Mouse (Mus musculus) midbrain, postnatal 0 days (tissue): ENCODE measurements around the gene Pgghg. TPM values are rescaled to one million over a fixed set of nuclear protein-coding genes. Genes with fewer than 3 reads are reported as not detected.
A peak's percentile ranks its signal among the peaks of the same experiment; 100 is the strongest.

Source experiments
- ATAC-seq: fragments of 200-750 bp; cut with Nextera tagmentation; 2 replicates; pipeline ENCODE4 v1.8.0; 2017; ENCODE audit warnings: moderate number of reproducible peaks, mild to moderate bottlenecking, moderate TSS enrichment, moderate library complexity; ENCODE audit not compliant: low FRiP score
- DNase-seq: peaks from one replicate; pipeline ENCODE4 v3.0.0-alpha.2; 2015; ENCODE audit warnings: low spot score
- H3K27ac ChIP-seq: fragments of 300-500 bp; sonication (generic); 2 replicates; pipeline ENCODE4 v1.5.1; 2014; ENCODE audit warnings: low read depth, mild to moderate bottlenecking, low read length, mixed read lengths
- H3K27me3 ChIP-seq: fragments of 300-500 bp; sonication (generic); 2 replicates; pipeline ENCODE4 v1.6.1; 2014; ENCODE audit warnings: low read length, control low read depth, mixed read lengths; ENCODE audit not compliant: insufficient read depth
- H3K36me3 ChIP-seq: fragments of 300-500 bp; sonication (generic); 2 replicates; pipeline ENCODE4 v1.6.1; 2014; ENCODE audit warnings: low read length, control low read depth, mixed read lengths; ENCODE audit not compliant: insufficient read depth
- H3K4me1 ChIP-seq: fragments of 300-500 bp; sonication (generic); 2 replicates; pipeline ENCODE4 v1.6.1; 2014; ENCODE audit warnings: mild to moderate bottlenecking, control low read depth, antibody characterized with exemption, low read length, mixed read lengths; ENCODE audit not compliant: insufficient read depth
- H3K4me2 ChIP-seq: fragments of 300-500 bp; sonication (generic); 2 replicates; pipeline ENCODE4 v1.6.1; 2014; ENCODE audit warnings: low read depth, mild to moderate bottlenecking, low read length, mixed read lengths; ENCODE audit not compliant: poor library complexity, severe bottlenecking
- H3K4me3 ChIP-seq: fragments of 300-500 bp; sonication (generic); 2 replicates; pipeline ENCODE4 v1.5.1; 2014; ENCODE audit warnings: low read depth, mild to moderate bottlenecking, low read length, moderate library complexity
- H3K9ac ChIP-seq: fragments of 300-500 bp; sonication (generic); replicated peaks from 2 replicates; pipeline ENCODE4 v1.6.1; 2014; ENCODE audit warnings: mild to moderate bottlenecking, low read length, moderate library complexity, mixed read lengths; ENCODE audit not compliant: poor library complexity, severe bottlenecking
- H3K9me3 ChIP-seq: fragments of 300-500 bp; sonication (generic); 2 replicates; pipeline ENCODE4 v1.6.1; 2016; ENCODE audit warnings: low read length, control low read depth
- CTCF ChIP-seq: IDR thresholded peaks from 2 replicates; pipeline ENCODE4 v1.5.1; 2016; ENCODE audit warnings: antibody characterized with exemption, mild to moderate bottlenecking
- WGBS: fragments of 180-500 bp; shearing (Covaris S2); extraction: QIAGEN DNeasy Blood & Tissue Kit; methylation state at CpG from one replicate; pipeline ENCODE4 v1.1.7; 2014; 5-methylcytosine and 5-hydroxymethylcytosine counted together
- polyA plus RNA-seq: library from polyadenylated mRNA; unstranded; fragments of >200 nt; fragmentation: Nextera tagmentation; extraction: Ambion mirVana; gene quantifications from 2 replicates; pipeline ENCODE4 v1.2.1, GENCODE M21; 2015
- total RNA-seq: library from RNA; depleted of rRNA; stranded (reverse); fragments of >200 nt; gene quantifications from 2 replicates; pipeline ENCODE4 v1.2.3, GENCODE M21; 2014

The Pgghg gene
- total and polyA plus RNA-seq, 2 experiments from 2014 or later = 4.4 to 7.8 TPM

DNA sequence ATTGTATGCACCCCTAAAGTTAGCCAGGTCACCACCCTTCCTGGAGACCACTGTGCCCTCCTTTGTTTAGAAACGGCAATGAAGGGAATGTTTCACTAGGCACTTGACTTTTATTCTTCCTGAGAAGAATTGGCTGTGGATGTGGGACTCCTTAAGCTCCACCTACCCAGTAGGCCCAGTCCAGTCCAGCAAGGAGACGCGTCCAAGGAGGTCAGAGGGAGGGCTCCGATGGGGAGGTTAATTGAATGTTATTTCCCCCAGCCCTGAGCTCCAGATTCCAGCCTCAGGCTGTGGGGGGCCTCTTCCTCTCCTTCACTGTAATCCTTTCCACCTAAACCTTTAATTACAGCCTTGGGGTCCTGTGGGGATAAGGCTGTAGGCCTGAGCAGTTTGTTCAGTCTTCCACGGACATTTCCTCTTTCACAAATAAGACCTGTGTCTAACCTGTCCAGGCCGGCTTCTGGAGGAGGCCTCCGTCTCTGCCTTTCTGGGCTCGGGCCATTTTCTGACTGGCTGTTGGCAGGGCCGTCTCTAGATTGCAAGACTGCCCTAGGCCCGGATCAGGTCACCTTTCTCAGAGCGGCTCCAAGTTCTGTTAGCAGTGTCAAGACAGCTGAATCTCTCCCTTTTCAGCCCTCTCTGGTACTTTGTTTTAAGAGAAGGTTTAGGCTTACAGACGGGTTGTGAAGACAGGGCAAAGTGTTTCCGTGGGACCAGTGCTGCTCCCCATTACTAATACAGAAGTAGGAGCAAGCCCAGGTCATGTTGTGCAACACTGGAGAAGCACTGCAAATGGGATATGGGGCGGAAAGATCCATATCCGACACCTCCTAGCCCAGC lies 38.9 kb upstream of the Pgghg start:
- no peak overlapping the region for H3K4me2 ChIP-seq
- no peak for TF ChIP-seq CTCF
- H3K36me3 ChIP-seq = peaks cover 23% of the 10 kb centered on the region
- no peak overlapping the region for H3K27ac ChIP-seq
- H3K4me3 ChIP-seq = no peak overlapping the region
- DNase-seq (no peak), ATAC-seq (no peak)
- H3K4me1 ChIP-seq = no peaks in the 10 kb centered on the region
- H3K9ac ChIP-seq = no peak overlapping the region
- no peaks in the 10 kb centered on the region for H3K9me3 ChIP-seq
- 81% methylated on average over 15 of the region's 15 CpGs for WGBS
- no peaks in the 10 kb centered on the region for H3K27me3 ChIP-seq

DNA sequence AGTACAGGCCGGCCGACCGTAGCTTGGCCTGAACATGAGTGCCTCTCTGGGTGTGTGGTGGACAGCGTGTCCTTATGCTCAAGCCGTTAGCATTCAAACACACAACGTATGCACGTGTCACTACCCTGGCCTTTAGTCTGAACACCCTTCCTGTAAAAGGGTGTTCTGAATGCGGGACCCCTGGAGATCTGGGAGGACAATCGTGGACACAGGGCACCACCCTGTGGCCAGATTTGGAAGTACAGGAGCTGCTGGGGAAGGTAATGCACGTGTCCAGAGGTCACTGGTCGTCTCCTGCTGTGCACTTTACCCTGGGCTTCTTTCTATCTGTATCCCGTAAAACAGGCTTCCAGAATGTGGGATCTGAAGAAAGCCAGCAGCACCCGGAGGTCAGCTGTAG lies 38.0 kb upstream of the Pgghg start:
- H3K27me3 ChIP-seq = no peaks in the 10 kb centered on the region
- H3K36me3 ChIP-seq = peaks cover 13% of the 10 kb centered on the region; the same call in 1 of the 2 replicates
- no peaks in the 10 kb centered on the region for H3K4me1 ChIP-seq
- H3K9me3 ChIP-seq = no peaks in the 10 kb centered on the region
- H3K4me2 ChIP-seq = no peak overlapping the region
- peak; percentile 91 for TF ChIP-seq CTCF
- 0 out of 2 replicates have a peak overlapping the region, but pooled peaks have one; percentile 40 for H3K9ac ChIP-seq
- peak; percentile 42 for ATAC-seq
- H3K27ac ChIP-seq = no peak overlapping the region
- peak; percentile 71 for DNase-seq
- no peak overlapping the region for H3K4me3 ChIP-seq
- WGBS = 23% methylated on average over 13 of the region's 13 CpGs

DNA sequence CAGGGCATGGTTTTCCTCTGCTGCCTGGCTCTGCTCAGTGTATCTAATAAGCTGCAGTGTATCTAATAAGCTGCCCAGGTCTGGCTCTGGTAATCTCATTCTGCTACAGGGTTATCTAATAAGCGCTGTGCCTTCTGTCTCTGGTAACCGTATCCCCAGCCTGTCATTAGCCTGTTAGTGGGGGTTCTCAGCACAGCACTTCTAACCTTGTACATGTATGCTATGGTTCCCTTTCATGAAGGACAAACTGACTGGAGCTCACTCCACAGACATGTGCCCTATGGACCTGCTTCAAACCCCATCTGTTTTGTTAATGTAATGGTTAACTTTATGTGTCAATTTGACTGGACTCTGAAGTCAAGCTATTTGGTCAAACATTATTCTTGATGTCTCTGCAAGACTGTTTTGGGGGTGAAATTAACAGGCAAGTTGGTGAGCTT lies 35.5 kb upstream of the Pgghg start:
- Histone ChIP-seq H3K27me3 (no peaks in the 10 kb centered on the region), H3K36me3 (no peaks in the 10 kb centered on the region), H3K9ac (no peak overlapping the region), H3K4me2 (no peak overlapping the region), H3K9me3 (no peaks in the 10 kb centered on the region), H3K27ac (no peak overlapping the region), H3K4me1 (no peaks in the 10 kb centered on the region), H3K4me3 (no peak overlapping the region)
- ATAC-seq (no peak), DNase-seq (no peak)
- WGBS = 89% methylated on average over 2 of the region's 2 CpGs
- no peak for TF ChIP-seq CTCF

DNA sequence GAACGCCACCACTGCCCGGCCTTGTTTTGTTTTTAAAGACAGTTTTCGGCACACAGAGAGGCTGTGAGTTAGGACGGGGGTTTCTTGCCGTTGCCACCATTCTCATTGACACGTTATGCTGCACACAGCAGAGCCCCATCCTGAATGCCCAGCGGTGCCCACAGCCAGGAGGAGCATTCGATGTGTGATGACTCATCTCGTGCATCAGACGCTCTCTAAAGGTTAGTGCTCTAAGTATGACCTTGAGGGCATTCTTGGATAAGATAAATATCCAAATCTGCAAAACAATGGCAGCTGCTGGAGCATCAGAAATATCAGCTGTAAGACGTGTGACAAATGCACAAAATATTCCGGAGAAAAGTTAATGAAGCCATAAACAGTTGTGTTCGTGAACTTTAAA lies 34.1 kb upstream of the Pgghg start:
- no peak for TF ChIP-seq CTCF
- H3K4me3 ChIP-seq = no peak overlapping the region
- no peak overlapping the region for H3K9ac ChIP-seq
- H3K36me3 ChIP-seq = no peaks in the 10 kb centered on the region
- DNase-seq = no peak
- H3K4me2 ChIP-seq = no peak overlapping the region
- H3K9me3 ChIP-seq = no peaks in the 10 kb centered on the region
- H3K4me1 ChIP-seq = no peaks in the 10 kb centered on the region
- no peak overlapping the region for H3K27ac ChIP-seq
- no peaks in the 10 kb centered on the region for H3K27me3 ChIP-seq
- no peak for ATAC-seq
- 86% methylated on average over 13 of the region's 13 CpGs for WGBS

DNA sequence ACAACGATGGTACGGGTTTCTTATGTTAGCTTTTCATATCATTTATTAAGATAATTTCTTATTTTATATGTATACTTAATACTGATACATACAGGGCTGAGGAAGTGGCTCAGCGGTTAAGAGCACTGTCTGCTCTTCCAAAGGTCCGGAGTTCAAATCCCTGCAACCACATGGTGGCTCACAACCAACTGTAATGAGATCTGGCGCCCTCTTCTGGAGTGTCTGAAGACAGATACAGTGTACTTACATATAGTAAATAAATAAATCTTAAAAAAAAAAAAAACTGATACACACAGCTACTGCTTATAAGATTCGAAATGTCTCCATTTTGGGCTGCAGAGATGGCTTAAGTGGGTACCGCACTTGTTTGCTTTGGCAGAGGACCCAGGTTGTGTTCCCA lies 33.5 kb upstream of the Pgghg start:
- ATAC-seq (no peak), DNase-seq (no peak)
- Histone ChIP-seq H3K9me3 (no peaks in the 10 kb centered on the region), H3K4me3 (no peak overlapping the region), H3K36me3 (no peaks in the 10 kb centered on the region), H3K4me1 (no peaks in the 10 kb centered on the region), H3K9ac (no peak overlapping the region), H3K27ac (no peak overlapping the region), H3K4me2 (no peak overlapping the region), H3K27me3 (no peaks in the 10 kb centered on the region)
- TF ChIP-seq CTCF = peak; percentile 40
- WGBS = 84% methylated on average over 7 of the region's 7 CpGs

DNA sequence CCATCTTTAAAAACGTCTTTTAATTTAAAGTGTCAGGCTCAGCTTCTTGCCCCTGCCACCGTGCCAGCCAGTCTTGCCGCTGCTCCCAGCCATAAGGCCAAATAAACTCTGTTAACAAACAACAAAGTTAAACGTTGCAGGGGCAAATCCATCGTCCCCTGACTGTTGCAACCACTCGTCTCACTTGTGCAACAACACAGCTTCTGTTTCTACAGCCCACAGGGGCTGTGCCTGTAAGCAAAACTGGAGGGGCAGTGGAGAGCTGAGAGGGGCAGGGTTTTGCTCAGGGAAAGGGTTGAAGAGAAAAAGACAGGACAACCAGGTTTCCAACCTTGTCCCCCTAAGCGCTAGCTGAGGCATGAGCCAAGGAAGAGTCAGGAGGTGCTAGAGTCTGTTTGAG lies 33.0 kb upstream of the Pgghg start:
- Histone ChIP-seq H3K9ac (no peak overlapping the region), H3K9me3 (no peaks in the 10 kb centered on the region), H3K36me3 (no peaks in the 10 kb centered on the region), H3K4me1 (no peaks in the 10 kb centered on the region), H3K4me2 (no peak overlapping the region), H3K27ac (no peak overlapping the region), H3K4me3 (no peak overlapping the region), H3K27me3 (no peaks in the 10 kb centered on the region)
- 53% methylated on average over 7 of the region's 7 CpGs for WGBS
- no peak for ATAC-seq
- DNase-seq = no peak
- no peak for TF ChIP-seq CTCF
